Mouse (Mus musculus) lung, postnatal 0 days (tissue): Measurements from ENCODE around the gene Gm36079.
"Not testable (repeated sequence)": the region's sequence is repeated elsewhere in the genome, so short reads cannot be mapped to it uniquely, and the experiment has no call there.

Experiments
- CTCF ChIP-seq: IDR thresholded peaks from 2 replicates; pipeline ENCODE4 v1.5.1; 2016; ENCODE audit warnings: antibody characterized with exemption, mild to moderate bottlenecking
- EP300 ChIP-seq: IDR thresholded peaks from 2 replicates; pipeline ENCODE4 v1.6.1; 2016; ENCODE audit warnings: antibody characterized with exemption, mild to moderate bottlenecking, control low read depth

- TF ChIP-seq CTCF, EP300: not testable (repeated sequence)
These were observed 11.3 kb downstream of the Gm36079 start for GRCm38 (mm10) chr13:120015348-120016007.
